Mouse (Mus musculus) heart, postnatal 25 days (tissue): Measurements from ENCODE around the gene Tom1l2. TPM values are rescaled to one million over a fixed set of nuclear protein-coding genes. Genes with fewer than 3 reads are reported as not detected.

Source experiments
- DNase-seq: peaks from one replicate; pipeline ENCODE4 v3.0.0; 2022; ENCODE audit warnings: low spot score
- intact Hi-C: fragments of 180-260 bp; cut with DNase I; formaldehyde crosslinking; loops from one replicate; pipeline ENCODE4 v1.15.1; 2025
- total RNA-seq, 2 experiments: library from RNA; stranded (reverse); gene quantifications; 2 replicates each; pipeline ENCODE4 v1.2.3; 2021

The Tom1l2 gene
- total RNA-seq, 2 experiments from 2014 or later = 98.9 to 110 TPM

- DNase-seq = no peak
- intact Hi-C loops = no loop called here
Measured at GRCm38 (mm10) chr11:60216671-60217070, 136.0 kb downstream of the Tom1l2 start.

- intact Hi-C loops = no loop called here
- DNase-seq = no peak
Measured at GRCm38 (mm10) chr11:60213266-60213665, 139.4 kb downstream of the Tom1l2 start.

DNA sequence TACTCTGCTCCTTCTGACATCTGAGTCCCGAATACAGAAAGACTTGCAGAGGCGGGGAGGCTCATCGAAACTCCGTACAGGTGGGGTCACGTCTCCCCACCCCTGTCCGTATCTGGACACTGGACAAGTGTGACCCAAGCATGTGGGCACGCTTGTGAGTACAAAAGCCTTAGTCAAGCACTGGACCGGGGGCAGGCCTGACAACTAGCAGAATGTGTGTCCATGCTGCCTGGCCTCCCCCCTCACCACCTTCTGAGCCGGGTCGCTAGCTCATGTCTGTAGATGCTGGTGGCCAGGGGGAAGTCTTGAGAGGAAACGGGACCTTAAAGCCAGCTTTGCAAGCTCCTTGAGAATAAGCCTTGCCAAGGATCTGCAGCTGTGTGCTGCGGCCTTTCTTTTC is 140.9 kb downstream of the Tom1l2 start:
- no peak for DNase-seq
- intact Hi-C loops = no loop called here

GRCm38 (mm10) chr11:60211152-60211551 is 141.6 kb downstream of the Tom1l2 start:
- intact Hi-C loops = no loop called here
- DNase-seq = no peak

DNA sequence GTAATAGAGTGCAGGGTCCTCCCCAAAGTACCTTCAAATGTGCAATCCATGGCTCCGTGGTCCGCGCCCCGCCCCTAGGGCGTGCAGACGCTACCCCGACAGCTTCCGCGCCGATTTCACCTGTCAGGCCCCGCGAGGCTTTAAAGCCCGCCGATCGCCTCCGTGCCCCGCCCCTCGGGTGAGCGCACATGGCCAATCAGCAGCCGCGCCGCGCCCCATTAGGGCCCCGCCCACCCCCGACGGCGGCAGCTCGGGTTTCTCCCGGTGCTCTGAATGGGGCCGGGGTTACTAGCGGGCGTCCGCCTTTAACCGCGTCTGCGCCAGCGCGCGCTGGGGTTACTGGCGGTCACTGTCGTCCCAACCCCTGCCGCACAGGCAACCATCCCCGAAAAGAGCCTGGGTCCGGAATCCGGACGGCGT is 142.4 kb downstream of the Tom1l2 start:
- peak; percentile 89 for DNase-seq
- intact Hi-C loops = no loop called here

GRCm38 (mm10) chr11:60209933-60210249 is 142.8 kb downstream of the Tom1l2 start:
- no peak for DNase-seq
- intact Hi-C loops = no loop called here

- intact Hi-C loops = no loop called here
- DNase-seq = peak; percentile 45
Measured at GRCm38 (mm10) chr11:60209217-60209932, 143.3 kb downstream of the Tom1l2 start.

- intact Hi-C loops = no loop called here
- no peak for DNase-seq
Measured at GRCm38 (mm10) chr11:60208712-60209111, 144.0 kb downstream of the Tom1l2 start.

GRCm38 (mm10) chr11:60208201-60208600 is 144.5 kb downstream of the Tom1l2 start:
- no peak for DNase-seq
- intact Hi-C loops = no loop called here

DNA sequence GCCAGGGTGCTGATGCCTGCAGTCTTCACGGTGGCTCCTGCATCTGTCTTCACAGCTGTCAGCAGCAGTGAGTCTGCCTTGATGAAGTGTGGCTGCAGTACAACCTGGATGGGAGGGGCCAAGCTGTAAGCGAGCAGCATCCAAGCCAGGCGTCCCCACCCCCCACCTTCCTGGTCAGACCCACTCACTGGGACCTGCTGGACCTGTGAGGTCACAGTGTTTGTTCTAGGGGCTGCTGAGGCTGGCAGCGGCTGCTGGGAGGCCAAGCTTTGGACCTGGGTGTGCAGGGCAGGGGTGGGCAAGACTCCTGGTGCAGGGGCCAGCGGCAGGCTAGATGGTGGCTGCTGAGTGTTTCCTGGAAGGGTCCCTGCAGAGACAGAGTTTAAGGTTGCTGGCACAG is 146.5 kb downstream of the Tom1l2 start:
- intact Hi-C loops = no loop called here
- DNase-seq = no peak

GRCm38 (mm10) chr11:60205026-60205425 is 147.7 kb downstream of the Tom1l2 start:
- DNase-seq = no peak
- intact Hi-C loops = no loop called here

- intact Hi-C loops = loop anchor here (5.0 kb wide), 1 partner anchor 49 kb away; no protein-coding TSS in a partner anchor
- no peak for DNase-seq
Measured at GRCm38 (mm10) chr11:60202710-60203638, 149.7 kb downstream of the Tom1l2 start.

GRCm38 (mm10) chr11:60200384-60200783 is 152.3 kb downstream of the Tom1l2 start:
- intact Hi-C loops = loop anchor here (1.0 to 5.0 kb wide), 2 partner anchors 52 to 212 kb away; no protein-coding TSS in a partner anchor
- DNase-seq = no peak

DNA sequence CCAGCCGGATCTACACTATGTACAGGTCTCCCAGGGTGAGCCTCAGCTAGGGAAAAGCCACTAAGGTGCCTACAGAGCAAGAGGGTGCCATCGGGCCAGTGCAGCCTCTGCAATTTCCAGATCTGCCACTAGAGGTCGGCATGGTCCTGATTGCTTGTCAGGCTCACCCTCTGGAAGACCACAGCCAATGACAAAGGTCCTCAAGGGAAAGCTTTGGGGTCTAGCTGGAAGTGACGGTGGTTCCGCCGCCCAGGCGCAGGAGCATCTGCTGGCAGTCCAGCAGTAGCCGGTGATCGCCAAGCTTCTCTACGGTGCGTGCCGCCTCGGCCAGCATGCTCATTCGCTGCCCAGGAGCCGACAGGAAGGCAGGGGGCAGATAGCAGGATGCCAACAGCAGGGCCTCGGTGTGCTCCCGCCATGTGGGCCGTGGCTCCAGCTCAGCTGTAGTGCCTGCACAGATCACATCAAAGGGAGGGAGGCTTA is 153.0 kb downstream of the Tom1l2 start:
- intact Hi-C loops = loop anchor here (1.0 to 5.0 kb wide), 3 partner anchors 53 to 213 kb away; no protein-coding TSS in a partner anchor
- DNase-seq = peak; percentile 72

DNA sequence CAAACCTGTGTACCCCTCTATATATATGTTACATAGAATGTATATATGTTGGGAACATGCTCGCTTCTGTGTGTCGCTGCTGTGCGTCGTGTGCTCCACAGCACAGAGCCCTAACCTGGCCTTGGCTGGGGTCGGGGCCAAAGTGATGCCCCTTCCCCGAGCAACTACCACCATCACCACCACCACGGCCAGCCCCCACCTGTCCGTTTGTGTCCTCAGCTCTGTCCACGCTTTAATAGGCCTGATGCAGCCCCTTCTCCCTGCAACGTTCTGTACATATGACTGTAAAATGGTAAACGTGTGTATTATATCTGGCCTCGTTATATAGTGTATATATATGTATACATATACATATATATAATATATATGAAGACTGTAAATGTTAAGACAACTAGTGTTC is 154.1 kb downstream of the Tom1l2 start:
- intact Hi-C loops = loop anchor here (2.0 kb wide), 1 partner anchor 94 kb away; no protein-coding TSS in a partner anchor
- DNase-seq = no peak

- intact Hi-C loops = loop anchor here (2.0 kb wide), 2 partner anchors 93 to 95 kb away; partner anchors contain the start of gene Rai1
- no peak for DNase-seq
Measured at GRCm38 (mm10) chr11:60197998-60198619, 154.6 kb downstream of the Tom1l2 start.

- intact Hi-C loops = loop anchor here (2.0 kb wide), 1 partner anchor 92 kb away; the partner anchor contains the start of gene Rai1
- DNase-seq = no peak
Measured at GRCm38 (mm10) chr11:60196344-60196743, 156.4 kb downstream of the Tom1l2 start.

DNA sequence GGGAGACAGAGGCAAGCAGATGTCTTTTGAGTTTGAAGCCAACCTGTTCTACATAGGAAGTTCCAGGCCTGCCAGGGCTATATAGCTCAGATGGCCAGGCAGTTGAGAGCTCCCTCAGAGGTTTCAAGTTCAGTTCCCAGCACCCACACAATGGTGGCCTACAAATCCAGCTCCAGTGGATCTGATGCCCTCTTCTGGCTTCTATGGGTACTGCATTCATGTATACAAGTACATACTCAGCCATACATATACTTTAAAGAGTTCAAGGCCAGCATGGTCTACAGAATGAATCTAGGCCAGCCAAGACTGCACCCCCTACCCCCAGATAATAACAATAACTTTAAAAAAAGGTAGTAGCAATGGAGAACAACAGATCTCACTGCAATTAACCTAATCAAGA is 157.6 kb downstream of the Tom1l2 start:
- intact Hi-C loops = no loop called here
- no peak for DNase-seq

DNA sequence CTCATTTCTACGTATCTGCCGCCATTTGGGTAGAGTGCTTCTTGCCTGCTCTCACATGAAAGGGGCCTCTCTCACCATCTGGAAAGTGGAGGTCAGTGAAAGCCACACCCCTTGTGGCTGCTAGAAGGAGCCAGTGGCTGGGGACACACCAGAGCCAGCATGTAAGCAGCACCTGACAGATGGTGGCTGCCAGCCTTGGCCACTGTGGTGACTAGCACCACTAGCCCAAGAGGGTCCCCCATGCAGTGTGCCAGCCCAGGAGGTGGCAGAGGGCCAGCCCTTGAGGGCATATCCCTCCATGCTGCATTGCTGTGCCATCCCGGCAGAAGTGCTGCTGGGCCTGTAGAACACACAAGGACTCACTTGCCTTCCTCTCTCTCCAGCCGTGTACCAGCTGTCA is 159.1 kb downstream of the Tom1l2 start:
- intact Hi-C loops = no loop called here
- no peak for DNase-seq

DNA sequence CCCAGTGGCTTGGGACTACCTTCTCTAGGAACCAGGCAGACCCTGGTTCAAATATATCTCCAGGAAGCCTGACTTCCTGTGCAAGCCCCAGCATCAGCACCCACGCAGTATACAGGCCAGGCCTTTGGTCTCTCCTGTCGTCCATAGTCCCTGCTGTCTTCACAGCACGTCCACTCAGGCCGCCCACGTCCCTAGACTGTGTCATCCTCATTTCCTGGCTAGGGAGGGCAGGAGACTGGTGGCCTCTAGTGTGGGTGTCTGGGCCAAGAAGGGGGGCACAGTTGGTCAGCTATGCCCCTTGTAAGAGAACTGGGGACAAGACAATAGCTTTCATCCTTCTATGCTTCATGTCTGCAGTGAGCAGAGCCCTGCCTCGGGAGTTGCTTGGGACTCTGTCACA is 160.2 kb downstream of the Tom1l2 start:
- intact Hi-C loops = no loop called here
- DNase-seq = no peak
